Mouse (Mus musculus): ENCODE data around the gene Luc7l2.

GRCm38 (mm10) chr6:38649545-38649944 is 98.4 kb downstream of the Luc7l2 start:
- TF ChIP-seq CTCF (IDR thresholded peaks at IDR 0.05; ENCODE audit: insufficient read depth, low read depth, low read length), result no peak
- no peak for TF ChIP-seq POLR2A (IDR thresholded peaks at IDR 0.05; ENCODE audit: insufficient read depth, low read depth, low read length)
